Mouse (Mus musculus) gastrocnemius, postnatal 25 days (tissue): ENCODE results near the gene Acsbg2. TPM values are rescaled to one million over a fixed set of nuclear protein-coding genes. Genes with fewer than 3 reads are reported as not detected.

Experiments used
- DNase-seq: peaks from one replicate; pipeline ENCODE4 v3.0.0; 2022
- total RNA-seq, 2 experiments: library from RNA; stranded (reverse); gene quantifications; 1 replicate in 1 of 2; 2 replicates in 1 of 2; pipeline ENCODE4 v1.2.3; 2021

The Acsbg2 gene
- total RNA-seq, 2 experiments from 2014 or later, result not detected

- no peak for DNase-seq
Measured at GRCm38 (mm10) chr17:56822380-56822779, 51.9 kb downstream of the Acsbg2 start.

GRCm38 (mm10) chr17:56819694-56820111 lies 54.5 kb downstream of the Acsbg2 start:
- no peak for DNase-seq

- DNase-seq, result no peak
Measured at GRCm38 (mm10) chr17:56819032-56819545, 55.2 kb downstream of the Acsbg2 start.

- DNase-seq, result no peak
Measured at GRCm38 (mm10) chr17:56818067-56818636, 56.1 kb downstream of the Acsbg2 start.

- no peak for DNase-seq
Measured at GRCm38 (mm10) chr17:56815057-56815345, 59.2 kb downstream of the Acsbg2 start.

- DNase-seq, result peak; percentile 77
Measured at GRCm38 (mm10) chr17:56814316-56815056, 59.8 kb downstream of the Acsbg2 start.

GRCm38 (mm10) chr17:56810245-56810644 lies 64.0 kb downstream of the Acsbg2 start:
- peak; percentile 78 for DNase-seq

DNA sequence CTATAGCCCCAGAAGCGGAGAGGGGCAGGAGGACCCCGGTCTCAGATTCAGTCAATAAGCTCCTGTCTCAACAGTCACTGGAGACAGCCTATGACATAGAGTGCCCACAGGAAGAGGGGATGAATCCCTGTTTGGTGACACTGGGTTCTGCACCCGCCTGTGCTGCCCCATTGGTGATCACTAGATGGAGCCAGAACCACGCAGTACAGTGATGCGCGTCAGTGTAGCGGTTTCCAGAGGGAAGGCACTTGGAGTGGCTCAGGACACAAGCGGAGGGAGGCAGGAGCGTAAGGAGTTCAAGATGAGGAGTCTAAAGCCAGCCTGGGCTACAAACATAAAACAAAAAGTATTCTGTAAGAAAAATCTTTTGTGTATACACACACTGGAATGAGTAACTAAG lies 65.7 kb downstream of the Acsbg2 start:
- DNase-seq, result peak; percentile 68

DNA sequence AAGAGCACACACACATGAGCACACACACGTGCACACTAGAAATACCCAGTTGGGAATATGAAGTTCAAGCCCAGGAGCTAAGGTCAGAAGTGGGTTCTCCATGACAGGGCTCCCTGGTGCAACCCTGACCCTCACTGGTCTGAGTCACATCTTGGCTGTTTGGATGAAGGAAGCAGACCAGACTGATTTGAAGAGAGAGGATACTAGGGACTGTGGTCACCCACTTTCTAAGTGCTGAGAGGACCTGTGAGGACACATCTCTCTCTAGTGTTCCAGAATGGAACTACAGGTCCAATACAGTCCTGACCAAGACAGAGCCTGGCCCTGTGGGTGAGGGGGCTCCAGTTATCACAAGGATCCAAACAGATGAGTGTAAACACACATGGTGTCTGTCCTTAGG lies 68.5 kb downstream of the Acsbg2 start:
- DNase-seq, result no peak

DNA sequence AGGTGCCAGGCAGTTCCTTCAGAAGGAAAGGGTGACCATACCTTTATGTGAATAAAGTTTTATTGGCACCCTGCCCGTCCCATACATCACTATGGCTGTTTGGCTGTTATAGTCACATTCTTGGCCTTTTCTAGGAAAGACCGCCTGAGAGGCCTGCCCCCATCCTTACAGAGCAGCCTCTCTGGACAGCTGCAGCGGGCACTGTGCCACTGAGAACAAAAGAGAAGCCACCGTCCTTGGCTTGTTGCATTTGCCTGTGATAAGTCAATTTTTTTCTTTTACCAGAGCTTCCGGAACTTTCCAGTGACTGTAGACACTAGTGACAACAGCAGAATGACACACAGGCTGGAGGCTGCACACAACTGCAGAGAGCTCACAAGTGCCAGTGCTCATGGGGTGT lies 69.3 kb downstream of the Acsbg2 start:
- DNase-seq, result no peak

DNA sequence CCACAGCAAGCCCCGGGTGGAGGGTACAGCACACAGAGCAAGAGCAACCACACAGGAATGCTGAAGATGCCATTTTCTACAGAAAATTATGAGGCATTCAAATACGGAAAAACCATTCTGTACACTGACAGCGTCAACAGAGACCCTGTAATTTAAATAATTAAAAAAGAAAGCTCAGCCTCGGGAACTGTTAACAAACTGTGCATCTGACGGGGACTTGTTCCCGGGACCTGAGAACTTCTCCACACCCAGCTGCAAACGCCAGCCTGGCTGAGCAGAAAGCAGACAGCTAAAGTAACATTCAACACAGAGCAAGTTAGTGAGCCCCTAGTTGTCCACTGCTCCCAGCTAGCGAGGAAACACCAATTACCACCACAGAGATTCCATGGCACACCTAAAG lies 72.2 kb downstream of the Acsbg2 start:
- DNase-seq, result no peak

GRCm38 (mm10) chr17:56799276-56799675 lies 75.0 kb downstream of the Acsbg2 start:
- no peak for DNase-seq

DNA sequence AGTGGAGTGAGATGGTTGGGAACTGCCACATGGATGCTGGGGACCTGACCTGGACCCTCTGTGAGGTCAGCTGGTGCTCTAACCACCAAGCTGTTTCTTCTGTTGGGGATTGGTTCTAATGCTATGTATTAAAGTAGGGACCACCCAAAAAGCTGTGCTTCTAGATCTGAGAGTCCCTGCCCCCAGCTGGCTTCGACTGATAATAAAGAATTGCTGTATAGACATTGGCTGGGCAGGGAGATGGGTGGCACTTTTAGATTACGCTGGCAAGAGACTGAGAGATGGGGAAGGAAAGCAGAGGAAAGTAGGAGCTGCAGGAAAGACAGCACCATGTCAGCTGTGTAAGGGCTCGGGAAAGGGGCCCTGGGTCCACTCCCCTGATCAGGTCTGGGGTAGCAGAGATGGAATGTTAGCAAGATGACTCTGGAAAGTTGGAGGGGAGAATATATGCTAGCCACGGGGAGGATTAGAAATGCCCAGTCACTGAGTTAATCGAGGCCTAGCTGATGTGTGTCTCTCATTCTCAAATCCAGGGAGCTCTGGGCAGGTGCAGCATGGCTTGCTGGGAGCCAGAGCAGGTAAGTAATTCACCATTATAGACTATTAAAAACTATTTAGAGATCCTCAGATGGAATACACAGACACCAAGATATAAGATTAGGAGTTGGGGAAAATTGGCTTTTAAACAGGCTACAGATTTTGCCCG lies 80.5 kb downstream of the Acsbg2 start:
- DNase-seq, result no peak

Other genes starting within 250 kb of the Acsbg2 start
- 10 to 100 TPM; 53.4 to 64.4 TPM for gene Lonp1, start 247.6 kb downstream of the Acsbg2 start, total RNA-seq
- not detected for gene Catsperd, start 246.3 kb downstream of the Acsbg2 start, total RNA-seq
- gene Ranbp3, start 201.2 kb downstream of the Acsbg2 start, total RNA-seq, result 10 to 100 TPM; 32.8 to 34.2 TPM
- gene Ndufa11, start 156.7 kb downstream of the Acsbg2 start, total RNA-seq, result 100 to 1,000 TPM; 459 to 461 TPM
- gene Vmac, start 156.4 kb downstream of the Acsbg2 start, total RNA-seq, result 1 to 10 TPM; 3.3 to 3.5 TPM
- gene Nrtn, start 116.9 kb downstream of the Acsbg2 start, total RNA-seq, result 1 to 10 TPM; 1.9 to 3.1 TPM
- gene Dus3l, start 109.7 kb downstream of the Acsbg2 start, total RNA-seq, result 10 to 100 TPM; 12.4 to 14.5 TPM
- gene Prr22, start 104.2 kb downstream of the Acsbg2 start, total RNA-seq, result under 1 TPM in 1 of 2 experiments, not detected in 1; 0.33 TPM
- 1 to 10 TPM; 3.0 to 4.1 TPM for gene Rfx2, start 43.4 kb downstream of the Acsbg2 start, total RNA-seq
- gene 1700061G19Rik, start 1.0 kb upstream of the Acsbg2 start, total RNA-seq, result not detected
- 10 to 100 TPM; 16.0 to 16.5 TPM for gene Mllt1, start 61.0 kb upstream of the Acsbg2 start, total RNA-seq
- gene Acer1, start 107.7 kb upstream of the Acsbg2 start, total RNA-seq, result not detected
- 10 to 100 TPM; 29.8 to 31.3 TPM for gene Clpp, start 115.9 kb upstream of the Acsbg2 start, total RNA-seq
- 10 to 100 TPM; 24.4 to 28.3 TPM for gene Alkbh7, start 122.9 kb upstream of the Acsbg2 start, total RNA-seq
- not detected for gene Pspn, start 125.6 kb upstream of the Acsbg2 start, total RNA-seq
- 10 to 100 TPM; 16.1 to 18.7 TPM for gene Gtf2f1, start 136.8 kb upstream of the Acsbg2 start, total RNA-seq
- not detected for gene Gm17949, start 137.0 kb upstream of the Acsbg2 start, total RNA-seq
- 10 to 100 TPM; 23.4 to 24.1 TPM for gene Khsrp, start 157.1 kb upstream of the Acsbg2 start, total RNA-seq
- gene Slc25a41, start 167.2 kb upstream of the Acsbg2 start, total RNA-seq, result not detected
- gene Crb3, start 184.7 kb upstream of the Acsbg2 start, total RNA-seq, result under 1 TPM; 0.77 to 0.99 TPM
- 10 to 100 TPM; 35.8 to 48.9 TPM for gene Slc25a23, start 185.4 kb upstream of the Acsbg2 start, total RNA-seq
- 1 to 10 TPM in 1 of 2 experiments, under 1 TPM in 1; 0.31 to 1.2 TPM for gene Dennd1c, start 204.1 kb upstream of the Acsbg2 start, total RNA-seq
- 1 to 10 TPM; 1.1 to 1.3 TPM for gene Tubb4a, start 213.3 kb upstream of the Acsbg2 start, total RNA-seq
- under 1 TPM; 0.27 to 0.41 TPM for gene Tnfsf9, start 230.9 kb upstream of the Acsbg2 start, total RNA-seq